Mouse (Mus musculus): ENCODE measurements around the gene Hbq1a.
"Not testable (repeated sequence)": the region's sequence is repeated elsewhere in the genome, so short reads cannot be mapped to it uniquely, and the experiment has no call there.

The Hbq1a gene

DNA sequence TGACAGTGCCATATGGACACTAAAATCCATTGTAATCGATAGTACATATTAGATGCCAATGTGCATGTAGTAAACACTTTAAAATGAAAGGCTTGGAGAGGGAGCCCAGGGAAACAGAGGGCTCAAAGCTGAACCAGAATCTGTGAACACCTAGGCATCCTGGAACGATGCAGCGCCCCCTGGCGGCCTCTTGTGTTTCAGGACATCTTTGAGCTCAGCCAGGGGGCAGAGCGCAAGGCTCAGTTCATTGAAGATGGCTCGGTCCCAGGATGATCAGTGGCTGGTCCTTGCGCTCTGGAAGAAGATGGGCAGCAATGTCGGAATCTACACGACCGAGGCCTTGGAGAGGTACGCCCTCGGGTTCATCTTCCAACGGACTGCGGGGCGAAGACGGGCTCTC, at the start of gene Hbq1a:
Hbq1a (plus strand) TSS at position 205 of the 400 bp plus-strand sequence.
- peak; percentile 46 for DNase-seq (ENCODE audit: low spot score)

DNA sequence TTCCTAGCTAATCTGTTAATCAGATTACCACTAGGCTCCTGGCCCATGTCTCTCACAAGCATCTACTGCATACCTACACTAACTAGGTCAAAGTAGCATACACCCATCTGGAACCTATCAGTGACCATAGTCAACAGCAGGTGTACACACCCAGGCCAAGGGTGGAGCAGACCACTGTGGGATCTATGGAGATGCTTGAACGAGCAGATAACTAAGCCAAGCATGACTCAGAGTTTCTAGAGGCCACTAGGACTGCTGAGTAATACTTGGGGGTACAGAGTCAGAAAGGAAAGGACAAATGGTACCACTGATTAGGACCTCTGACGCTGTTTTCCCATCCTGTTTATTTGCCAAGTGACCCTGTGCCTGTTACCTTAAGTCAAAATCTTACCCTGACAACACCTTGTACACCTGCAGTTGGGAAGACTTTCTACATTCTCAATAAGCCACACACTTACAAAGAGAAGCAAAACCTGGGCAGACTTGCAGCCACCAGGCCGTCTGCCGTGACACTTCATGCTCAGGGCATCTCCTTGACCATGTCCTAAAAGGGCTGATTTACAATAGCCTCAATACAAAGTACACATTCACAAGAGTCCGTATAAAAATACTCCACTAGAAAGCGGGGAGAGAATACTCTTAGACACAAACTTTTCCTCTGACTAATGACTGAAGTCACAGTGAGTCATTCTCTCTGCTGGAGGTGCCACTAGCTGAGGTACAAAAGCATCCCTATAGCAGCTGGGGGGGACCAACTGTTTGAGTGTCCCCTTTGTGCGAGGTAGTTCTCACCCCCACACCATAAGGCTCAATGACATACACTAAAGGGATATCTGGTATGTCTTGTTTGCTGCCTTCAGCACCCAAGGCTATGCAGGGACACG, 48.7 kb upstream of the Hbq1a start:
- DNase-seq (ENCODE audit: low spot score) = no peak

GRCm38 (mm10) chr11:32253121-32253520, 46.7 kb upstream of the Hbq1a start:
- DNase-seq (ENCODE audit: low spot score) = no peak

DNA sequence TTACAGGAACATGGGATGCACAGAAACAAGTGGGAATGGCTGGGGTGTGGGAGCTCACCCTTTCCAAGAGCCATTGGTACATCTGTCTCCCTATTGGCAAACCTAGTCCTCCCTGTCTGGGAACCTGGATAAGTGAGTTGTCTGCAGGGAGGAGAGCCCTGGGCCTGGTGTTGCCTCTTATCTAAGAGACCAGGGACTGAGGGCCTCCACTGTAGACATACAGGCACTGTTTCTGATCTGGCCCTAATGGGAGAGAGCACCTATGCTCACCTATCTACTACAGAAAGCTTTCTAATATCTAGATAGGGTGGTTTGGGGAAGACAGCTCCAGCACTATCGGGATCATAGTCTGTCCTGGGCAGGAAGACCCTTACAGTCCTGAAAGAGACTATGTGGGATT, 43.7 kb upstream of the Hbq1a start:
- DNase-seq (ENCODE audit: low spot score) = no peak

GRCm38 (mm10) chr11:32256566-32256965, 43.3 kb upstream of the Hbq1a start:
- DNase-seq (ENCODE audit: low spot score) = no peak

DNA sequence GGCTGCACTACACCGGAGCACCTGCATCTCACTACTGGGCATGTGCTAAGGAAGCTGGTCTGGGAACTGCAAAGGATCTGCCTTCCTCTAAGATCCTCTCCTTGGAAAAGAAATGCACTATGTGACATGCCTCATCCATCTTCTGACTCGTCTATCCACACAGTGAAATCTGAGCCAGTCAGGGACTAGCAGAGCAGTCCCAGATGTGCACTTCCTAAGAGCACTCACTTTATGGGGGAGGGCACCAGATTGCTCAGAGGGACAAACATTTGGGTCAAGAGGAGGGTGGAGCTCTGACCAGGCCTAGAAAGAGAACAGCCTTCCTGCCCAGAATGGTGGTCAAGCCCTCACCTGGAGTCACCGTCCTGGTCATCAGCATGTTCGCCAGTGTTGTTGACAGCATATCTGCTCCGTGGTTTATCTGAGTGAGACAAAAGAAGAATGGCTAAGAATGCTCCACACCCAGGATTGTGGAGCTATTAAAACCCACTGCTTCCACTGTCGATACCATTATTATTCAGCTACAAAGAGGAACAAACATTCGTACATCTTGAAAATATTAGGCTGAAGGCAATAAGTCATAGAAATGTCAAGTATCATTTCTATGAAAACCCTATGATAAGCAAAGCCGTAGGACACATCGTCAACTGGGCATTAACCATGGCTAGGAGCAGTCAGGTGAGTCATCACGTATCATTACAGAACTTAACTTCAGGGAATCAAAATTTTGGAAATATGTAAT, 37.0 kb upstream of the Hbq1a start:
- no peak for DNase-seq (ENCODE audit: low spot score)

GRCm38 (mm10) chr11:32265117-32265738, 34.6 kb upstream of the Hbq1a start:
- no peak for DNase-seq (ENCODE audit: low spot score)

- no peak for DNase-seq (ENCODE audit: low spot score)
Measured at GRCm38 (mm10) chr11:32266194-32266593, 33.7 kb upstream of the Hbq1a start.

- no peak for DNase-seq (ENCODE audit: low spot score)
Measured at GRCm38 (mm10) chr11:32266776-32267175, 33.1 kb upstream of the Hbq1a start.

DNA sequence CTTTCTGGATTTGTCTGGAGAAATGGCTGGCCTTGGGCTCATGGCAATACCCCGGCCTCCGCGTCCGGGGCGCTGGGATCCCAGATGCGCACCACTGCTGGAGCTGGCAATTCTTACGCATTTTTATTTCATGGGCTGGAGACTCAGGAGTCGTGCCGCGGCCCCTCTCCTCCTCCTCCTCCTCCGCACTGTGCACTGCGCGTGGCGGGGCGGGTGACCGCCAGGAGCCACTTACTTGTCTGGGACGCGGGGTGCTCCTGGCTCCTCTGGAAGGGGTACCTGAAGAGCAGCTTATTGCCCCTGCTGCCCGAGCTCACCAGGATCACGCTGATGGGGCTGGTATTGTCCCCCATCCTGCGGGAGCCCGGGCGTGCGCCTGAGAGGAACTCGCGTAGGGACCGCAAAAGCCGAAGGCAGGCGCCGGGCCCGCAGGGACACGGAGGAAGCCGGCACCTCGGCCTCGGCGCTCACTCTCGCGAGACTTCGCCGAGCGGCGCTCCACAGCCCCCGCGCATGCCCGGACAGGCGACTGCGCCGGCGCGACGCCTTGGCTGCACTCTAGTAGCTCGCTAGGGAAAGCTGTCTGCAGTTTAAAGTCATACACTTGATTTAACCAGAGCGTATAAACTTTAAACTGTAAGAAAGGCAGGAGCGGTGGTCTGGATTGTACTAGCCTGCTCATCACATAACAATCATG, 32.5 kb upstream of the Hbq1a start, which contains the start of gene Nprl3:
Nprl3 (minus strand) TSS at position 520 of the 697 bp plus-strand sequence.
- DNase-seq (ENCODE audit: low spot score) = peak; percentile 95

- no peak for DNase-seq (ENCODE audit: low spot score)
Measured at GRCm38 (mm10) chr11:32267964-32268363, 31.9 kb upstream of the Hbq1a start.

DNA sequence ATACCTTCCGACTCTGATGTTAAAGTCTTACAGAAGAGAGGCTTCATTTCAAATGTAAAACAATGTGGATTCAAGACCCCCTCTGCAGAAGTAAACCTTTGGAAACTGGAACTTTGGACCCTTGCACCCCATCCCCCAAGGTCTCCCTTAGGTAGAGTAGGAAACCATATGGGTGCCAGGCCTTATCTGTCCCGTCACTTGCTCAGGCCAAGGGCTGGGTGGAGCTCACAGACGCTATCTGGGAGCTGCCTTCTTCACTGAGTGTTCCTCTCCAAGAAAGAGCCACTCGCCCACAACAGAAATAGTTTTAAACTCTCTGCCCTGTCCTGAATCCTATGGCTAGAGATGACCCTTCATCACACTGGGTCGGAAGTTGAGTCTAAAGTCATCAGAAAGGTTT, 30.9 kb upstream of the Hbq1a start:
- no peak for DNase-seq (ENCODE audit: low spot score)

DNA sequence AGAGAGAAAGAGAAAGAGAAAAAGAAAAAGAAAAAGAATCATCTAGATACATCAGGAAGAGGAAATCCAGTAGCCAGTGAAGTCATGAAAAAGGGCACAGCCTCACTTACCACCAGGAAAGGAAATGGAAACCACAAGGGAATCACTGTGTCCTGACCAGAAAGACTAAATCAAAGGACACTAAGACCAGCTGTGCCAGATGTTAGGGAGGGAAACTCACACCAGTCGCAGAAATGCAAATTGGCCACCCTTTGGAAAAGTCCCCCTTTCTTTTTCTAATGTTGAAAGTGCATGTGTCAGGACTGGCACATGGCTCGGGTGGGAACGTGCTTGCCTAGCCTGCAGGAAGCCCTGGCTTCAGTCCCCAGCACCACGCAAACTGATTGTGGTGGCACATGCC, 28.7 kb upstream of the Hbq1a start:
- no peak for DNase-seq (ENCODE audit: low spot score)

DNA sequence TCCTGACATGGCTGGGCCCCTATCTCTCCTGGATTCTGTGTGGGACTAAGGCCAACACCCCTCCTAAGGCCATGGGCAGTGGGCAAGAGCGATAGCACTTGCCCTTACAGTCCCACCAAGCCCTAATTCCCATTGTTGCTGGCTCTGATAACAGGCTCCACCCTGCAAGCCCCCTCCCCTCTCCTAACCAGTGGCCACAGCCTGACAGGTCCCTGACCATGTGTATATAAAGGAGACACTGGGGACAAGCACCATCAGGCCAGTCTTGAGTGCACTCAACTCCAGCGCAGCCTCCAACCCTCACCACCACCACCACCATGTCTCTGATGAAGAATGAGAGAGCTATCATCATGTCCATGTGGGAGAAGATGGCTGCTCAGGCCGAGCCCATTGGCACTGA, 23.5 kb upstream of the Hbq1a start, which contains the start of gene Hba-x:
Hba-x (plus strand) TSS at position 54 of the 400 bp plus-strand sequence.
- no peak for DNase-seq (ENCODE audit: low spot score)

DNA sequence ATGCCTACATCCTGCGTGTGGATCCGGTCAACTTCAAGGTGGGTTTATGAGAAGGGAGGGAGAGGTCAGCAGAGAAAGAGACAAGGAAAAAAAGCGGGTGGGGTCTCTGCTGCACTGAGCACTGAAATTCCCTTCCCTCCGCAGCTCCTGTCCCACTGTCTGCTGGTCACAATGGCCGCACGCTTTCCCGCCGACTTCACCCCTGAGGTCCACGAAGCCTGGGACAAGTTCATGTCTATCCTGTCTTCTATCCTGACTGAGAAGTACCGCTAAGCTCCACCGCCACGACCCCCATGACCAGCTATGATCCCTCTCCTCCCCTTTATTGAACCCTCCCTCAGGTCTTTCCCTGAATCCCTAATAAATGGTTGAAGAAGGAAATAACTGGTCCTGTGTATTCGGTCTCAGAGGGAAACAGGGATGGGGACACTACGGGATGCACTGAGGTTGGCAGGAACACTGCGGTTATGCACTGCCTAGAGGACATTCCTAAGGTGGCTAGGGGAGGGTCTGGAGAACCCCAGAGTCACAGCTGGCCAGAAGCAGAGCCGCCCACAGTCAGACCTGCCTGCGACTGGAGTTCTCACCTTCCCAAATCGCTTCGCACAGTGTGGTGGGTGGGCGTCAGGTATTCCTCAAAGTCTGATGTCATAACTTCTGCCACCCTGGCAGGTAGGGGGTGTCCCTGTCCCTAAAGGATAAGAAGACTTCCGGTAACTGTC, 22.0 kb upstream of the Hbq1a start:
- no peak for DNase-seq (ENCODE audit: low spot score)

DNA sequence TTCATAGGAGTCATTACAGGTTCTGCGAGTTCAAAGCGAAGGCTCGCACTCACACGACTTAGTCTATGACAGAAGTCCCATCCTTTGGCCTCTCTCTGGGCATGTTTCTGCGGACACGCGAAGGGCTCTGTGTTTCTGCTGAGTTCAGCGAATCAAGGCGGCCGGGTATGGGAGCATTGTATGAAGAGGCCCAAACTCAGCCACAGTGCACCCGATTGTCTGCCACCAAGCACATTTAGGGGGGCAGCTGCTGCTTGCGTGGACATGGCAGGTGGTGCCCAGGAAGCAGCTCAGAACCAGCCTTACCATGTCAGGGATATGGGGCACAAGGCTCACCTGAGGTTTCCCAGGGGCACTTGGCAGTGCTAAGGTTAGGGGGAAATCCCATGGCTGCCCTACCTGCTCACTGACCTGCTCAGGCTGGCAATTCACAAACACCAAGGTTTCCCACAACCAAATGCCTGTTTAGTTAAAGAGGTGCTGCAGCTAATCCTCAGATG, 21.4 kb upstream of the Hbq1a start:
- no peak for DNase-seq (ENCODE audit: low spot score)

DNA sequence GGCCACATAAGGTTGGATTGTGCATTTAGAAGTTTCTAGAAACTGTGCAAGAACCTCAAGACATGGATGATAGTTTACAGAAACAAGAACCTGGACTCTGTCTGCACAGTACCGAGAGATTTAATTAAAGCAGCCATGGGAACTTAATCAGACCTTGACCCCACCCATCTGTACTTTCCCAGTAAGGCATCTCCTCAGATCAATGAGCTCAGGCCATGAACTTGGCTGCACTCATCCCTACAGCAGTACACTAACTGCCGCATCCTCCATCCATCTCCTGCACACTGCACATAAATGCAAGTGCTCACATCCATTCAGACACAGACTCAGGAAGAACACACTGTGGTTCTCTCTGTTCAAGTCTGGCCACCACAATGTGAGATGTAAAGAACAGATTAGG, 19.2 kb upstream of the Hbq1a start:
- no peak for DNase-seq (ENCODE audit: low spot score)

- DNase-seq (ENCODE audit: low spot score) = no peak
Measured at GRCm38 (mm10) chr11:32281416-32282144, 18.3 kb upstream of the Hbq1a start.

- not testable (repeated sequence) for DNase-seq (ENCODE audit: low spot score)
Measured at GRCm38 (mm10) chr11:32283091-32283777, 16.6 kb upstream of the Hbq1a start, which contains the start of gene Hba-a1. Gene Hba-a1 (plus strand): TSS chr11:32283511.

GRCm38 (mm10) chr11:32284582-32284981, 15.3 kb upstream of the Hbq1a start:
- DNase-seq (ENCODE audit: low spot score) = not testable (repeated sequence)

Measured in urinary bladder, postnatal 25 days (tissue).